Mouse (Mus musculus): ENCODE results near the gene Celsr2.

Celsr2 gene

GRCm38 (mm10) chr3:108378875-108379663 lies 36.3 kb downstream of the Celsr2 start:
- DNase-seq (ENCODE audit: low read depth, low spot score): no peak

GRCm38 (mm10) chr3:108372691-108373090 lies 42.7 kb downstream of the Celsr2 start:
- no peak for DNase-seq (ENCODE audit: low read depth, low spot score)

GRCm38 (mm10) chr3:108372274-108372673 lies 43.1 kb downstream of the Celsr2 start:
- no peak for DNase-seq (ENCODE audit: low read depth, low spot score)

DNA sequence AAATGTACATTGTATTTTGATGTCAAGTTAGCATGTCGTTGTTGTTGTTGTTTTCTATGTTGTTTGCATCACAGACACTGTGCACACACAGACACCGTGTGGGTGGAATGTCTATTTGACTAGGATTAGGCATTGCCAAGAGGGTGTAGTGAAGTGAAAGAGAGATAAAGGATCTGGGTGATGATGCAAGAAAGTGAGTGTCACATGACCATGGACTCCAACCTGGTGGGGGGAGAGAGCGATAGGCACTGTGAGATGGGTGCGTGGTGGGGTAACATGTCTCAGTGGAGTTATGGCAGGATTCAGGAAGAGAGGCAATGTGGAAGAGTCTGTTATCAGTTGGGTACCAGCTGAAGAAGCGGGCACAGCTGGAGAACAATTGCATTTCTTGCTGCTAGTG lies 46.6 kb downstream of the Celsr2 start:
- DNase-seq (ENCODE audit: low read depth, low spot score): no peak

- DNase-seq (ENCODE audit: low read depth, low spot score): no peak
Measured at GRCm38 (mm10) chr3:108367828-108368227, 47.5 kb downstream of the Celsr2 start.

GRCm38 (mm10) chr3:108367173-108367572 lies 48.2 kb downstream of the Celsr2 start:
- no peak for DNase-seq (ENCODE audit: low read depth, low spot score)

GRCm38 (mm10) chr3:108364270-108364995 lies 50.9 kb downstream of the Celsr2 start, which contains the start of gene Mybphl:
Gene Mybphl (plus strand): TSS chr3:108364911.
- DNase-seq (ENCODE audit: low read depth, low spot score): no peak

DNA sequence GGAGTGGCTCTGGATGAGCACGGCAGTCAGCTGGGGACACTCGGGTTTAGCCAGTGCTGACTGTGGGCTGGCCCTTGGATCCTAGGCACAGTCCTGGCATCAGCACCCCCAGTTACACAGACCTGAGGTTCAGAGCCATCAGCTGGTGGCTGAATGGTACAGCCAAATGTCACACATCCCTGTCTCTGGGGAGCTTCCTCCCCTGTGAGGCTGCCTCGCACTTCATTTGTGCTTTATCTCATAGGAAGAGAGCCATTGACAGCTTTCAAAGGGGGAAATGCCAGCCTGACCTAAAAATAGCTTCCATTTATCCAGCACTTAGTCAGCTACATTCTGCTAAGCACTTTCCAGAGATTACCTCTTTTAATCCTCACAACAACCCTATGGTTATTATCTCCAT lies 51.7 kb downstream of the Celsr2 start:
- DNase-seq (ENCODE audit: low read depth, low spot score): no peak

- DNase-seq (ENCODE audit: low read depth, low spot score): no peak
Measured at GRCm38 (mm10) chr3:108360894-108361293, 54.5 kb downstream of the Celsr2 start.

- DNase-seq (ENCODE audit: low read depth, low spot score): no peak
Measured at GRCm38 (mm10) chr3:108358445-108358844, 56.9 kb downstream of the Celsr2 start.

- DNase-seq (ENCODE audit: low read depth, low spot score): no peak
Measured at GRCm38 (mm10) chr3:108357051-108357450, 58.3 kb downstream of the Celsr2 start.

DNA sequence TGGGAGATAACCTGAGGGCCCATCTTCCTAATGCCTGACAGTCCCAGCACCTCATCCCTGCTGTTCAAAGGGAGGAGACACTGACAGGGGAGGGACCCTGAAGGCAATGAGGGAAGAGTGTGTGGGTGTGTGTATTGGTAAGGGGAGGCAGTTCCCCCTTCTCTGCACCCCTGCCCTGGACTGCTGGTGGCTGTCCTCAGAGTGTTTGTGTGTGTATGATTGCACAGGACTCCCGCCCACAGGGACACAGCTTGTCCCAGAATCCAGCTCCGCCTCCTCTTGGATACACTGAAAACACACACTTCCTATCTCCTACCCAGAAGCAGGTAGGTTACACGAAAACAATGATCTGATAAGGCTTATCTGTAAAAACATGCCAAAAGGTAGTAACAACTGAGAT lies 60.1 kb downstream of the Celsr2 start:
- DNase-seq (ENCODE audit: low read depth, low spot score): no peak

- DNase-seq (ENCODE audit: low read depth, low spot score): no peak
Measured at GRCm38 (mm10) chr3:108348376-108348775, 67.0 kb downstream of the Celsr2 start.

GRCm38 (mm10) chr3:108345855-108346254 lies 69.5 kb downstream of the Celsr2 start:
- no peak for DNase-seq (ENCODE audit: low read depth, low spot score)

GRCm38 (mm10) chr3:108342185-108342584 lies 73.2 kb downstream of the Celsr2 start:
- DNase-seq (ENCODE audit: low read depth, low spot score): no peak

DNA sequence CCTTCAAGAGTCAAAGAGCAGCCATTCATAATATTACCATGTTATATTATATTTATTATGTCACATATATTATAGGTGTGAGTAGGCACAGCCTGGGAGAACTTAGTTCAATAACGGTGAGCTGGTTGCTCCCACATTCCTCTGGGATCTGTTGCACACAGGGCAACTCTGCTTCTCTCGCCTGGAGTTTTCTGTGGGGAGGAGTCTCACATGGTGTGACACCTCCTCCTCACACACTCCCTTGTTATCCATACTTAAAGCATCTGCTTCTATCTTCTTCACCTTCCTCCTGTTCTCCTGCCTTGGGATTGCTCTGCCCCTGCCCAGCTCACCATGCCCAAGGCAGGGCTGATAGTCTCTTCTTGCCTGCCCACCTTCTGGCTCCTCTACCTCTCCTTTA lies 74.3 kb downstream of the Celsr2 start:
- DNase-seq (ENCODE audit: low read depth, low spot score): no peak

All from embryo, embryonic 11.5 days (tissue).